Mouse (Mus musculus) limb, embryonic 13.5 days (tissue): Measurements from ENCODE around the gene Rpl26. TPM values are rescaled to one million over a fixed set of nuclear protein-coding genes. Genes with fewer than 3 reads are reported as not detected.
A peak's percentile ranks its signal among the peaks of the same experiment; 100 is the strongest.

Experiments
- ATAC-seq: fragments of 200-750 bp; cut with Nextera tagmentation; 2 replicates; pipeline ENCODE4 v1.8.0; 2017; ENCODE audit warnings: low read depth, moderate number of reproducible peaks, moderate TSS enrichment; ENCODE audit not compliant: low FRiP score
- H3K27ac ChIP-seq: fragments of 300-500 bp; sonication (generic); 2 replicates; pipeline ENCODE4 v1.5.1; 2015; ENCODE audit warnings: inconsistent platforms, mild to moderate bottlenecking, moderate library complexity
- H3K27me3 ChIP-seq: fragments of 300-500 bp; sonication (generic); 2 replicates; pipeline ENCODE4 v1.6.1; 2015; ENCODE audit warnings: mild to moderate bottlenecking, inconsistent platforms
- H3K36me3 ChIP-seq: fragments of 300-500 bp; sonication (generic); 2 replicates; pipeline ENCODE4 v1.6.1; 2015; ENCODE audit warnings: inconsistent platforms, mild to moderate bottlenecking, moderate library complexity
- H3K4me1 ChIP-seq: fragments of 300-500 bp; sonication (generic); 2 replicates; pipeline ENCODE4 v1.6.1; 2015; ENCODE audit warnings: inconsistent platforms
- H3K4me2 ChIP-seq: fragments of 300-500 bp; sonication (generic); replicated peaks from 2 replicates; pipeline ENCODE4 v1.6.1; 2015; ENCODE audit warnings: inconsistent platforms, mild to moderate bottlenecking, moderate library complexity
- H3K4me3 ChIP-seq: fragments of 300-500 bp; sonication (generic); 2 replicates; pipeline ENCODE4 v1.5.1; 2015; ENCODE audit warnings: moderate library complexity, mild to moderate bottlenecking, inconsistent platforms
- H3K9ac ChIP-seq: fragments of 300-500 bp; sonication (generic); 2 replicates; pipeline ENCODE4 v1.6.1; 2015; ENCODE audit warnings: mild to moderate bottlenecking, inconsistent platforms
- H3K9me3 ChIP-seq: fragments of 300-500 bp; sonication (generic); 2 replicates; pipeline ENCODE4 v1.6.1; 2016; ENCODE audit warnings: inconsistent platforms
- WGBS: fragments of 180-500 bp; shearing (Covaris S2); methylation state at CpG from one replicate; pipeline ENCODE4 v1.1.7; 2015; 5-methylcytosine and 5-hydroxymethylcytosine counted together
- polyA plus RNA-seq: library from polyadenylated mRNA; unstranded; fragments of >200 nt; fragmentation: Nextera tagmentation; extraction: Ambion mirVana; gene quantifications from 2 replicates; pipeline ENCODE4 v1.2.1, GENCODE M21; 2015

Rpl26 gene
- polyA plus RNA-seq, 1 experiment from 2014 or later, result 996 TPM

DNA sequence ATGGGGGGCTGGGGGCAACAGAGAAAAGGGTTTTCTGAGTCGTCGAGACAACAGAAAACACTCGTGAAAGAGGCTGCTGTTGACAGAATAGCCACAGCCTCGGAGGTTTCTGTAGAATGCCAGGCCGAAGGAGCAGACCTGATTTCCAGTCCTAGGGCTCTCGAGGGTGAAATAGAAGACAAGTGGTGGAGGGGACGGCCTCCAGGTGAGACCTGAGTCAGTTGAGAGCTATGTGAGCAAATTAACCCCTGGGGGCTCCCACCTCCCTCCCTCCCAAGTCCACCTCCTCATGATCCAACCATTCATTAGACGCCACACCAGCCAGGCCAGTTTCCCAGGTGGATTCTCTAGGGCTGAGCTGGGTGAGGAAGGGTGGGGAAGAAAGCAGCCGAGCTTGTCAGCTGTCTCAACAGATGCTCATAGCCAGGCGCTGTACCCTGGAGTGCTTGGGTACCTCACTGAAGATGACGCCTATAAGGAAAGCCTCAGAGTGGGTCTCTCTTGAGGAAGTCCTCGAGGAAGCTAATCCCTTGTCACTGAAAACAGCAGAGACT is 7.4 kb upstream of the Rpl26 start:
- Histone ChIP-seq H3K4me3 (no peak overlapping the region), H3K4me1 (no peaks in the 10 kb centered on the region), H3K27me3 (0 out of 2 replicates have a peak, but pooled peaks cover 2% of the 10 kb centered on the region), H3K36me3 (no peaks in the 10 kb centered on the region), H3K4me2 (no peak overlapping the region), H3K27ac (no peak overlapping the region), H3K9me3 (no peaks in the 10 kb centered on the region), H3K9ac (no peak overlapping the region; the same call in 1 of the 2 replicates)
- no peak for ATAC-seq
- 66% methylated on average over 12 of the region's 12 CpGs for WGBS

DNA sequence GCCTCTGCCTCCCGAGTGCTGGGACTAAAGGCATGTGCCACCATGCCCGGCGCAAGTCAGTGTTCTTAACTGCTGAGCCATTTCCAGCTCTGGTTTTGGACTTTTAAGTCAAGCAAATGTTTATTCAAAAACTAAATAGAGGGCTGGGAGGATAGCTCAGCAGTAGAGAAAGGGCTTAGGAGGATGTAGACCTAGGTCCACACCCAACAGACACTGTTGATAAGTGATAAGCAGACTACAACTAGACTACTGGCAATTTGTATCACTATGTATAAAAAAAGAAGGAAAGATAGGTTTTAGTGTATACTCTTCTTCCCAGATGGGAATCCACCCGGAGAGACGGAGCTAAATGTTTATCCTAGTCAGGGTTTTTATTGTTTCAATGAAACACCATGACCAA is 5.1 kb upstream of the Rpl26 start:
- Histone ChIP-seq H3K9me3 (no peaks in the 10 kb centered on the region), H3K36me3 (no peaks in the 10 kb centered on the region), H3K4me1 (0 out of 2 replicates have a peak, but pooled peaks cover 3% of the 10 kb centered on the region), H3K27me3 (0 out of 2 replicates have a peak, but pooled peaks cover 5% of the 10 kb centered on the region), H3K4me2 (no peak overlapping the region), H3K4me3 (no peak overlapping the region), H3K27ac (no peak overlapping the region), H3K9ac (no peak overlapping the region)
- no peak for ATAC-seq
- WGBS, result 92% methylated on average over 5 of the region's 5 CpGs

DNA sequence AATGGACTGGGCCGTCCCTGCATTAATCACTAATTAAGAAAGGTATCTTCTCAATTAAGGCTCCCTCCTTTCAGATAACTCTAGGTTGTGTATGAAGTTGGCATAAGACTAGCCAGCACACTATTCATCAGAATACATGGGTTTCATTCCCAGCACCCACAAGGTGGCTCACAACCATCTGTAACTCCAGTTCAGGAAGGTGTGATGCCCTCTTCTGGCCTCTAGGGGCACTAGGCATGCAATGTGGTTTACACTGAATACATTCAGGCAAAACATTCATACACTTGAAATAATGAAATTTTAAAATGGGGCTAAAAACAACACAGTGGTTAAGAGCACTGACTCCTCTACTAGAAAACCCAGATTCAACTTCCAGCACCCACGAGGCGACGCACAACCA is 4.3 kb upstream of the Rpl26 start:
- H3K36me3 ChIP-seq, result no peaks in the 10 kb centered on the region
- 56% methylated on average over 4 of the region's 4 CpGs for WGBS
- H3K27ac ChIP-seq, result no peak overlapping the region
- H3K4me1 ChIP-seq, result 0 out of 2 replicates have a peak, but pooled peaks cover 3% of the 10 kb centered on the region
- H3K27me3 ChIP-seq, result 0 out of 2 replicates have a peak, but pooled peaks cover 5% of the 10 kb centered on the region
- H3K4me3 ChIP-seq, result no peak overlapping the region
- H3K9me3 ChIP-seq, result no peaks in the 10 kb centered on the region
- no peak overlapping the region for H3K9ac ChIP-seq
- H3K4me2 ChIP-seq, result no peak overlapping the region
- no peak for ATAC-seq

DNA sequence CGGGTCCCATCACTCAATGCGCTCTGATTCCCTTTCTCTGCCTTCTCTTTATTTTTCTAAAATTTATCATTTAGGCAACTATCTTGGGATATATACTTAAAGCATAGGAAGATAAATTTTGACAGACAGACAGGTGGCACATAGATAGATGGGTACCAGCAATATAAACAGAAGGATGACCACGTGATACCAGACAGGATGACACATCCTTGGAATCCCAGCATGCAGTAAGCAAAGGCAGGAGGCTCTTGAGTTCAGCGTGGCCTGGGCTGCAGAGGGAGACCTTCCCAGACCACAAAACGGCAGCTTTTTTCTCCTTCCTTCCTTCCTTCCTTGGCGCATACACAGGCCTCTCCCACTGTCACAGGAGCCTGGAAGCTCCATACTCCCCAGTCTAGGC is 3.5 kb upstream of the Rpl26 start:
- peaks cover 6% of the 10 kb centered on the region for H3K36me3 ChIP-seq
- H3K4me3 ChIP-seq, result no peak overlapping the region
- WGBS, result 75% methylated on average over 6 of the region's 6 CpGs
- H3K9ac ChIP-seq, result no peak overlapping the region
- 0 out of 2 replicates have a peak, but pooled peaks cover 5% of the 10 kb centered on the region for H3K27me3 ChIP-seq
- ATAC-seq, result no peak
- H3K27ac ChIP-seq, result no peak overlapping the region
- no peaks in the 10 kb centered on the region for H3K9me3 ChIP-seq
- peaks cover 9% of the 10 kb centered on the region for H3K4me1 ChIP-seq
- no peak overlapping the region for H3K4me2 ChIP-seq

DNA sequence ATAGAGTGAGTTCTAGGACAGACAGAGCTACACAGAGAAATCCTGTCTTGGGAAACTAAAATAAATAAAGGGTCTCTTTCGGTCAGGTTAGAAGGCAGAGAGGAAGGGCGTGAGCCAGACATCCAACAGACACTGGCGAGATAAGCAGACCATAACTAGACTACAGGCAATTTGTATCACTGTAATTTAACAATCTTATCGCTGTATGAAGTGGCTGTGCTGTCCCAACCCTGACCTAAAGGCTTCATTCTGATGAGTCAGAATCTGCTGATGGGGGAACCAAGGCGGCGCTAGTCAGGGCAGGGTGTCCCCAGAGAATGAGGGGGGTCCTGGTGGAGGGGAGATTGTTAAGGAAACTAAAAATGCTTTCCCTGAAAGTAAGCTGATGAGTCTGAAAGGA is 2.6 kb upstream of the Rpl26 start:
- Histone ChIP-seq H3K4me3 (no peak overlapping the region), H3K27me3 (0 out of 2 replicates have a peak, but pooled peaks cover 5% of the 10 kb centered on the region), H3K4me1 (peaks cover 14% of the 10 kb centered on the region), H3K9ac (no peak overlapping the region), H3K4me2 (no peak overlapping the region), H3K27ac (no peak overlapping the region), H3K36me3 (peaks cover 15% of the 10 kb centered on the region), H3K9me3 (no peaks in the 10 kb centered on the region)
- WGBS, result 96% methylated on average over 6 of the region's 6 CpGs
- ATAC-seq, result no peak

DNA sequence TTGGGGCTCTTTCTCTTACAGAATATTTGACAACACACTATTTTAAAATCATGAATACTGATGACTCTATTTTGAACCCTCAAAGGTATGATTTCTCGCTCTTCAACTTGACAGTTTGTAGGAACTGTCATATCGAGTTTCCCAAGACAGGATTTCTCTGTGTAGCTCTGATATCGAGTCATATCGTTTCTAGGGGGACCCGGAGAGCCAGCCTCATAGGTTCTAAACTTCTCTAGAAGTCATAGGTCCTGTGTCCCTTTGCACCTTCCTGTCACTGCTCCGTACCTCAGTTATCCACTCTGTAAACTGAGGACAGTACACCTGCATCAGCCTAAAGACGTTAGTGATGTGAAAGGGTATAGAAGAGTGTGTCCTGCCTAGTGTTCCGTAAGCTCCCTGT is 1.6 kb upstream of the Rpl26 start:
- no peaks in the 10 kb centered on the region for H3K9me3 ChIP-seq
- H3K27me3 ChIP-seq, result 0 out of 2 replicates have a peak, but pooled peaks cover 5% of the 10 kb centered on the region
- no peak overlapping the region for H3K9ac ChIP-seq
- H3K4me2 ChIP-seq, result no peak overlapping the region
- H3K4me1 ChIP-seq, result peaks cover 14% of the 10 kb centered on the region
- no peak overlapping the region for H3K4me3 ChIP-seq
- ATAC-seq, result no peak
- H3K36me3 ChIP-seq, result peaks cover 25% of the 10 kb centered on the region
- no peak overlapping the region for H3K27ac ChIP-seq
- 88% methylated on average over 8 of the region's 8 CpGs for WGBS

DNA sequence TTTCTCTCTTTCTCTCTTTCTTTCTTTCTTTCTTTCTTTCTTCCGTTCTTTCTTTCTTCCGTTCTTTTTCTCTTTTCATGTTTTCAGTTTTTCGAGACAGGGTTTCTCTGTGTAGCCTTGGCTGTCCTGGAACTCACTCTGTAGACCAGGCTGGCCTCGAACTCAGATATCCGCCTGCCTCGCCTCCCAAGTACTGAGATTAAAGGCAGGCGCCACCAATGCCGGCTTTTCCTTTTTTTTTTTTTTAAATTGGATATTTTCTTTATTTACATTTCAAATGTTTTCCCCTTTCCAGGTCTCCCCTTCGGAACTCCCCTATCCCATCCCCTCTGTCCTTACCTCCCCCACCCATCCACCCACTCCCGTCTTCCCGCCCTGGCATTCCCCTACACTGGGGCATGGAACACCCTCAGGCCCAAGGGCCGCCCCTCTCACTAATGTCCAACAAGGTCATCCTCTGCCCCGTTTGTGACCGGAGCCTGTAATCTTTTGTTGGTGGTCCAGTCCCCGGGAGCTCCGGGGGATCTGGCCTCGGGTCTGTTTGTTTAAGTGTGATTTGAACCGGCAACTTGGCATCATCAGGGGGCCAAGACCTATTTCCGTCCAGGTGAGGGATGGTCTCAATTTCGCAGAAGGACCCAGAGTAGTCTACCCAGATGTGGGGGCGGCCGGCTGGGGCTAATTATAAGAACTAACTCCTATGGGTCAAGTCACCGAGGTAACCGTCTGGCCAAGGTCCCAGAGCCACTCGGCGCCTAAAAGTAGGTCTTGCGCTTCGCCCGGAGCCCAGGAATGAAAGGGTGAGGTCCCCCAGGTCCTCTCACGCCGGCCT is 648 bp upstream of the Rpl26 start:
- no peak overlapping the region for H3K27ac ChIP-seq

DNA sequence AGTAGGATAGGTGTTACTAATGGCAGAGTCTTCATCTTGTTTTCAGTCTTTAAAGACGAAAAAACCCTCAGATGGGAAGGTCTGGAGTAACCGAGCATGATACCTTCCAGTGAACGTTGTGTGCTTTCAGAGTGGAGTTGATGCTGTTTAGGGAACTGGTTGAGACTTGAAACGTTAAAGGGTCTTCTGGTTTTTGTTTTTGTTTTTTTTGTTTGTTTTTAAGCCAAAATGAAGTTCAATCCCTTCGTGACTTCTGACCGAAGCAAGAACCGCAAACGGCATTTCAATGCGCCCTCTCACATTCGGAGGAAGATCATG is 623 bp downstream of the Rpl26 start:
- H3K4me2 ChIP-seq, result peak overlapping the region; percentile 83
- peak overlapping the region; percentile 98 for H3K4me3 ChIP-seq
- H3K27ac ChIP-seq, result peak overlapping the region; percentile 93; the same call in 1 of the 2 replicates
- H3K9me3 ChIP-seq, result no peaks in the 10 kb centered on the region
- ATAC-seq, result no peak
- H3K27me3 ChIP-seq, result 0 out of 2 replicates have a peak, but pooled peaks cover 5% of the 10 kb centered on the region
- peaks cover 47% of the 10 kb centered on the region for H3K36me3 ChIP-seq
- peak overlapping the region; percentile 100 for H3K9ac ChIP-seq
- H3K4me1 ChIP-seq, result peaks cover 14% of the 10 kb centered on the region
- under 1% methylated on average over 10 of the region's 10 CpGs for WGBS

More for the DNA sequence above, 648 bp upstream of the Rpl26 start:
- whole genome bisulfite sequencing, result 26% methylated on average over 31 of the region's 31 CpGs
- peak; percentile 38; the same call in 1 of the 2 replicates for ATAC-seq
- Histone ChIP-seq H3K27me3 (0 out of 2 replicates have a peak, but pooled peaks cover 5% of the 10 kb centered on the region), H3K36me3 (peaks cover 35% of the 10 kb centered on the region), H3K9me3 (no peaks in the 10 kb centered on the region), H3K9ac (peak overlapping the region; percentile 69), H3K4me3 (peak overlapping the region; percentile 98), H3K4me1 (peaks cover 14% of the 10 kb centered on the region), H3K4me2 (peak overlapping the region; percentile 70)

DNA sequence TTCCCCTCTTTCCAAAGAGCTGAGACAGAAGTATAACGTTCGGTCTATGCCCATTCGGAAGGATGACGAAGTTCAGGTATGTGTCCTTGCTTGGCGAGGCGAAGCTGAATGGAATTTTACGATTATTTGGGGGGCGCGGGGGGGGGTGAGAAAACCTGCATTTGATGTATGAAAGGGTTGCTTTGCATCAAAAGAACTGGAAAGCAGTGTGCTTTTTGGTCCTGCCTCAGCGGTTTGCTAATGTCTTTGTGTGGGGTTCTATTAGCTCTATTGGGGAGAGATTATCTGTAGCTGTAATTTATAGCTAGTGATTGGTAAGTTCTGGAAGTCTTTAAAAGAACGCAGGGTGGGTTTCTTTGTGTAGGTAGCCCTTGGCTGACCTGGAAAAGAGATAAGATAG is 984 bp downstream of the Rpl26 start:
- 0 out of 2 replicates have a peak, but pooled peaks cover 5% of the 10 kb centered on the region for H3K27me3 ChIP-seq
- peaks cover 14% of the 10 kb centered on the region for H3K4me1 ChIP-seq
- H3K4me3 ChIP-seq, result peak overlapping the region; percentile 98
- peak overlapping the region; percentile 39; the same call in 1 of the 2 replicates for H3K27ac ChIP-seq
- H3K9me3 ChIP-seq, result no peaks in the 10 kb centered on the region
- H3K9ac ChIP-seq, result peak overlapping the region; percentile 100
- peaks cover 47% of the 10 kb centered on the region for H3K36me3 ChIP-seq
- ATAC-seq, result no peak
- WGBS, result 3% methylated on average over 11 of the region's 11 CpGs
- peak overlapping the region; percentile 83 for H3K4me2 ChIP-seq

DNA sequence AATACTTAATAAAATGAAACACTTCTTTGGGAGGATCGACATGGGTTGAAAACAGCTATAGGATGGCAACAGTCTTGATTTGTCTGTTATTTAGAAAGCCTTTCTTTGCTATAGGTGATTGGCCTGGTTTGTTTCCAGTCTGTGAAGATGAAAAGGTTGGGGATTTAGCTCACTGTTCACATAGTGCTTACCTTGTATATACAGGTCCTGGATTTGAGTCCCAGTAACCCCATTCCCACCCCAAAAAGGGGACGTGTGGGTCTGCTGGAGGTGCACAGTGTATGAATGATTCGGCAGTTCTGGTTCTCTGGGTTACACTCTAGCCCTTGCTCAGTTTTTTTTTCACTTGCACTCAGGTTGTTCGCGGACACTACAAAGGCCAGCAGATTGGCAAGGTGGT is 1.4 kb downstream of the Rpl26 start:
- H3K36me3 ChIP-seq, result peaks cover 47% of the 10 kb centered on the region
- H3K4me2 ChIP-seq, result peak overlapping the region; percentile 83
- 81% methylated on average over 5 of the region's 5 CpGs for WGBS
- H3K27ac ChIP-seq, result no peak overlapping the region
- ATAC-seq, result no peak
- H3K9ac ChIP-seq, result peak overlapping the region; percentile 100
- peaks cover 14% of the 10 kb centered on the region for H3K4me1 ChIP-seq
- 0 out of 2 replicates have a peak, but pooled peaks cover 5% of the 10 kb centered on the region for H3K27me3 ChIP-seq
- no peaks in the 10 kb centered on the region for H3K9me3 ChIP-seq
- peak overlapping the region; percentile 98 for H3K4me3 ChIP-seq

DNA sequence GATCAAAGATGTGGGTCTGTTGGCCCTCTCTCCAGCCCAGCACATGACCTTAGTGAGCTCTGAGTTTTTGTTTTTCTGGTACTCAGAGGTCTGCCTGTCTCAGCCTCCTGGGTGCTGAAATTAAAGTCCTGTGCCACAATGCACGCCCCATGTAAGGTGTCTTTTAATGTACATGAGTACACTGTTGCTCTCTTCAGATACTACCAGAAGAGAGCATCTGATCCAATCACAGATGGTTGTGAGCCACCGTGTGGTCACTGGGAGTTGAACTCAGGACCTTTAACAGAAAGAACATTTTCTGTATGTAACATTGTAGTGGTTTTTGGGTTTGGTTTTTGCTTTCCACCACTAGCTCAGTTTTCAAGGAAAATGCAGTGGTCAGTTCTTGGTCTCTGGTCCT is 2.4 kb downstream of the Rpl26 start:
- H3K9ac ChIP-seq, result no peak overlapping the region
- ATAC-seq, result no peak
- H3K4me3 ChIP-seq, result no peak overlapping the region
- H3K27me3 ChIP-seq, result 0 out of 2 replicates have a peak, but pooled peaks cover 5% of the 10 kb centered on the region
- WGBS, result 87% methylated on average over 2 of the region's 2 CpGs
- peaks cover 14% of the 10 kb centered on the region for H3K4me1 ChIP-seq
- no peaks in the 10 kb centered on the region for H3K9me3 ChIP-seq
- no peak overlapping the region for H3K27ac ChIP-seq
- no peak overlapping the region for H3K4me2 ChIP-seq
- peaks cover 47% of the 10 kb centered on the region for H3K36me3 ChIP-seq

DNA sequence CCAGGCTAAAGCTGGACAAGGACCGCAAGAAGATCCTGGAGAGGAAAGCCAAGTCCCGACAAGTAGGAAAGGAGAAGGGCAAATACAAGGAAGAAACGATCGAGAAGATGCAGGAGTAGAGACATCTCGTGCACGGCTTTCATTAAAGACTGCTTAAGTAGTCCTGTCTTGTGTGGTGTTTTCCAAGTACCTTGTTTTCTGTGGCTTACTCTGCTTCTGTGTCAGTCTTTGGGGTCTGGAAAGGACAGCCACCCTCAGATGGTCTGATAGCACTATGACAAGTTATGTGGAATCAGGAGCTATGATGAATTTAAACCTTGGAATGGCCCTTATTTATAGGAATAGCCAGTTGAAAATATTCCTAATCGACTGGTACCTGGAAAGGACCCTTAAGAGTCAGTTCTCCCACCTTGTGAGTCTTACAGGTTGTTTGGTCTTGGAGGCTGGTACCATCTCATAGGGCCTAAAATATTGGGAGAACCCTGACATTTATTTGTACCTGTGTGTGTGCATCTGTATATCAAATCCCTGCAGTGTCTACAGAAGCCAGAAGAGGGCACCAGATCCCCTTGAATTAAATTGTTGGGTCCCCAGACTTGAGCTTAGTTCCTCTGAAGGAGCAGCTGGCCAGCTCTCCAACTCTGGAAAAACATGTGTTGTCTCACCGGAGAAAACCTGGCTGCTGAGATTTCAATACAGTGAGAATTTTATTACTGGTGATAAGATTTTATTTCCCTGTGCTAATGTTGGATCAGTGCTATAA is 3.2 kb downstream of the Rpl26 start:
- H3K36me3 ChIP-seq, result peaks cover 47% of the 10 kb centered on the region
- no peaks in the 10 kb centered on the region for H3K9me3 ChIP-seq
- H3K27ac ChIP-seq, result no peak overlapping the region
- no peaks in the 10 kb centered on the region for H3K27me3 ChIP-seq
- H3K9ac ChIP-seq, result no peak overlapping the region
- 82% methylated on average over 8 of the region's 8 CpGs for WGBS
- peaks cover 16% of the 10 kb centered on the region for H3K4me1 ChIP-seq
- H3K4me2 ChIP-seq, result no peak overlapping the region
- no peak for ATAC-seq
- no peak overlapping the region for H3K4me3 ChIP-seq
